Mouse (Mus musculus) hindbrain, embryonic 12.5 days (tissue): ENCODE data around the gene Tbc1d20. TPM values are rescaled to one million over a fixed set of nuclear protein-coding genes. Genes with fewer than 3 reads are reported as not detected.

ENCODE experiments used
- polyA plus RNA-seq: library from polyadenylated mRNA; unstranded; fragments of >200 nt; fragmentation: Nextera tagmentation; extraction: Ambion mirVana; gene quantifications from 2 replicates; pipeline ENCODE4 v1.2.1, GENCODE M21; 2016

Tbc1d20 gene
- polyA plus RNA-seq, 1 experiment from 2014 or later = 43.5 TPM

Other genes starting within 250 kb of the Tbc1d20 start
- gene Scrt2, start 212.3 kb upstream of the Tbc1d20 start, polyA plus RNA-seq = 26.8 and 28.3 TPM in 2 replicates
- gene Srxn1, start 188.3 kb upstream of the Tbc1d20 start, polyA plus RNA-seq = 13.8 and 15.3 TPM in 2 replicates
- gene Tcf15, start 150.3 kb upstream of the Tbc1d20 start, polyA plus RNA-seq = 8.8 and 9.9 TPM in 2 replicates
- gene Csnk2a1, start 67.0 kb upstream of the Tbc1d20 start, polyA plus RNA-seq = 88.4 and 90.6 TPM in 2 replicates
- 91.5 and 91.9 TPM in 2 replicates for gene Rbck1, start 38.8 kb downstream of the Tbc1d20 start, polyA plus RNA-seq
- gene Trib3, start 50.2 kb downstream of the Tbc1d20 start, polyA plus RNA-seq = 3.0 and 3.5 TPM in 2 replicates
- 14.4 and 15.0 TPM in 2 replicates for gene Nrsn2, start 82.8 kb downstream of the Tbc1d20 start, polyA plus RNA-seq
- 19.5 and 19.6 TPM in 2 replicates for gene Sox12, start 104.2 kb downstream of the Tbc1d20 start, polyA plus RNA-seq
- gene Zcchc3, start 121.2 kb downstream of the Tbc1d20 start, polyA plus RNA-seq = 50.7 and 54.5 TPM in 2 replicates
- gene 6820408C15Rik, start 121.8 kb downstream of the Tbc1d20 start, polyA plus RNA-seq = 2.0 and 3.6 TPM in 2 replicates
- gene Defb23, start 170.8 kb downstream of the Tbc1d20 start, polyA plus RNA-seq = not detected in 2 replicates
- not detected in 2 replicates for gene Defb20, start 183.2 kb downstream of the Tbc1d20 start, polyA plus RNA-seq
- gene Defb22, start 196.3 kb downstream of the Tbc1d20 start, polyA plus RNA-seq = not detected in 2 replicates
- not detected in 2 replicates for gene Defb26, start 217.9 kb downstream of the Tbc1d20 start, polyA plus RNA-seq
- not detected in 2 replicates for gene Defb28, start 224.4 kb downstream of the Tbc1d20 start, polyA plus RNA-seq
- not detected in 2 replicates for gene Defb29, start 246.3 kb downstream of the Tbc1d20 start, polyA plus RNA-seq